Mouse (Mus musculus): ENCODE data around the gene Atp23. TPM values are rescaled to one million over a fixed set of nuclear protein-coding genes. Genes with fewer than 3 reads are reported as not detected.

Atp23 gene
- total RNA-seq (2021) = 1 to 10 TPM; 1.6 to 2.9 TPM
- long read RNA-seq, experiment 1, transcript Atp23-202 (6 exons, 1,043 nt) = major isoform, 5 of 5 reads
- long read RNA-seq, experiment 1, partial matches to known transcripts = 0 of 5 reads
- long read RNA-seq, experiment 1, other reads (novel, unspliced or antisense) = 0 of 5 reads
- long read RNA-seq, experiment 2, transcript Atp23-202 (6 exons, 1,043 nt) = major isoform, 5 of 6 reads
- long read RNA-seq, experiment 2, partial matches to known transcripts = 0 of 6 reads
- long read RNA-seq, experiment 2, other reads (novel, unspliced or antisense) = 0 of 6 reads

DNA sequence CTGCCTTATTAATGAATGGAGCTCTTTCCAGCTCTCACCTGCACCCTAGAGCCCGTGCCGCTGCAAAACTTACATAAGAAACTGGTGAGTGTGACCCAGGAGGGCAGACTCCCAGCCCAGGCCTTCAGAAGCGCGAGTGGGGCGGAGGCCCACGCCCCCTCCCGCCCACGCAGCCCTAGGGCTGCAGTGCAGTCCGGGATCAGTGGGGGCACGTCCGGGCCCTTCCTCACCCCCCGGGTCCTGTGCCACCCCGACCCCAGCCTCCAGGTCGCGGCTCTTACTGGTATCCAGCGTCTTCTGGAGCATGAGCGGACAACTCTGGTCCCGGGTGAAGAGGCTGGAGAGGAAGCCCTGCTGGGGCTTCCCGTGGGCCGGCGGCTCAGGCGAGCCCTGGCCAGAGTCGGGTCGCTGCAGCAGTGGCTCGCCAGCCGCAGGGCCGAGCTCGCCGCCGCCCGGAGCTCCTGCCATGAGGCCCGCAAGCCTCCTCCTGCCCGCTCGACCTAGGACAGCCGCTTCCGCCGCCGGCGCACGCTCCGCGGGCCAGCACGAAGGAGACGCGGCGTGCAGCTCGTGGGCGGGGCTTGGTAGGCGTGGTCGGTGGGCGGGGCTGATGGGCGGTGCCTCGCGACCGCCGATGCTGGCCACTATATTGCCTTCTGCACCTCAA is at the start of gene Atp23:
TSS of gene Atp23 (minus strand) at position 535 of the 667 bp plus-strand sequence.
- peak; percentile 93 for DNase-seq
- intact Hi-C loops (cut with DNase I; ENCODE audit: low total_unique reads) = no loop called here

DNA sequence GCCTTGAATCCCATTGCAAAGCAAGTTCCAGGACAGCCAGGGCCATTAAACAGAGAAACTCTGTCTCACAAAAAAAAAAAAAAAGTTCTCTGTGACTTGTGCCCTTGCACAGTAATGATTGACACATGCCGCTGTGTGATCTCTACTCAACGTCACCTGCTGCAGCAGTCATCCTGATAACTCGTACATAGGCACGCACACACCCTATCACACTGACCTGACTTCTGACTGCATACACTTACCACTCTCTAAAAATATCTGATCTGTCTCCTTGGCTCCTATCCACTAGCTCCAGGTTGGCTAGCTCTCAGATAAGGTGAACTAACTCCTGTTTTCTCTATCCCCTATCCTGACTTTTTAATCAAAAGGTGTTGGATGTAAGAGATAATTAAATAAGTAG is 49.4 kb upstream of the Atp23 start:
- intact Hi-C loops (cut with DNase I; ENCODE audit: low total_unique reads) = no loop called here
- no peak for DNase-seq

DNA sequence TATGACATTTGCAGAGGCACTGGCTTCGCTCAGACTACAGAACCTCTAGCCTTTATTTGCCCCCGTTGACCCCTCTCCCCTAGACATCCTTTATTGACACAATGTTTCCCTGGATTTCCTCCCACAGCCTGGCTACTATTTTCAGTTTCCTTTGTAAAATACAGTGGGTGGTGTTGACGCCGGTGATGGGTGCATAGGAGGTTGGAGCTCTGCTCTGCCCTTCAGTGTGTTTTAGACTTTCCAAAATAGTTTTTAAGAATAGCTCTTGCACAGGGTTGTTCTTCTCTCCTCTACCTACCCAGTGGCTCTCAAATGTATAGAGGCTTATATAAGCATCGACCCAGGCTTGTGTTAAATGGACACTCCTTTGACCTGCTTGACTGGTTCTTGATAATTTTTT is 48.7 kb upstream of the Atp23 start:
- DNase-seq = no peak
- intact Hi-C loops (cut with DNase I; ENCODE audit: low total_unique reads) = no loop called here

DNA sequence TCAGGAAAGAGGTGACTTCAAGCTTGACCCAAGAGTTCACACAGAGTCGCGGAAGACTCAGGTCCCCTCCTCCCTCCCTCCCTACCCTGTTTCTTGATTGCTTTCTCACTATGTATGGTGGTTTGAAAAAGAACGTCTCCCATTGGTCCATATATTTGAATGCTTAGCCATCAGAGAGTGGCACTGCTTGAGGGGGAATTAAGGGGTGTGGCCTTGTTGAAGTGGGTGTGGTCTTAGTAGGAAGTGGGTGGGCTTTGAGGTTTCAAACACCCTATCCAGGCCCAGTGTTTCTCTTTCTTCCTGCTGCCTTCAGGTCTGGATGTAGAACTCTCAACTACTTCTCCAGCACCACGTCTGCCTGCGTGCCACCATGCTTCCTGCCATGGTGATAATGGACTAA is 44.4 kb upstream of the Atp23 start:
- intact Hi-C loops (cut with DNase I; ENCODE audit: low total_unique reads) = no loop called here
- no peak for DNase-seq

DNA sequence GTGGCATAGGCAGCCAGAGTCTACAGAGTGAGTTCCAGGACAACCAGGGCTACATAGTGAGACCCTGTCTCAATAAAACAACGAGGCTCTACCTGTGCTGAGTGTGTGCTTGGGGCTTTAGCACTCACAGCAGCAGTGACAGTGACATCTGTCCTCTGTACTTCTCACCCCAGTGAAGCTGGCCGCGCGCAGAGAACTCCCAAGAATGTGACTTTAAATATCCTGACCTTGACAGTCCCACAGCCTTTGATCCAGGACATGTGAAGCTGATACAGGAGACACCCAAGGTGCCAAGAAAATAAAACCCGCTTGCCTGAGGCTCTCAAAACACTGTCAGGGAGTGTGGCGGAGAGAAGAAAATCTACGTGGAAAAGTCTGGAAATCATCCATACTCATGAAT is 39.8 kb upstream of the Atp23 start:
- DNase-seq = no peak
- intact Hi-C loops (cut with DNase I; ENCODE audit: low total_unique reads) = no loop called here

DNA sequence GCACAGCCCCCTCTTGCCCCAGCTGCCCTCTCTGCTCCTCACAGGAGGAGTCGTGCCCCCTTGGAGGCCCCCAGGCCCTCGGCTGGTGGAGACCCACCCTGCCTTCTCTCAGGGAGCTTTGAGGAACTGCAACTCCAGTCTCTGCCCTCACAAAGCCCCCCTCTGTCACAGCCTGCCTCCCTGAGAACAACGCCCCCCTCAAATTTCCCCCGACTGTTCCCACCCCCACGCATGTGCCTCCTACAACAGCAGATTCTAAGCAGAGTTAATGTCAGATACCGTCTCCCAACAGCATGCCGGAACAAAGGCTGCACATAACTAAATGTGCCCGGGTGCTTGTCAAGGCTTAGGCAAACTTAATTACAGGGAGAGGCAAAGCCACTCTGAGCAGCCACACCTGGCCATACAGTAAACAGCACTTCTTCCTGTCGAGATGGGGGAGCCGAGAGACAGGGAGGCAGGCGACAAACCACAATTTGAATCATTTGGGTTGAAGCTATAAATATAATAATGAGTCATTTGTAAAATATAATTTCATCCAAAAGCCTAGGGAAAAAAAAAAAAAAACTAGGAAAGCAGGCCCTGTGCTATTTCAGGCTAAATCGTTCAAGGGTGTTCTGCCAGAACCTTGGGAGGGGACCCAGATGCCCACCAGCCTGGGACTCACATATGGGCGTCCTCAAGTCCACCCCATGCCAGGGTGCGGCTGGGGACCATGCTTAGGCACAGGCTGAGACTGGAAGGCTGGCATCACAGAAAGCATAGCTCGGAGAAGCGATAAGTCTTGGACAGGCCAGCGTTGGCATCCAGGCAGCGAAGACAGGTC is 34.6 kb upstream of the Atp23 start:
- no peak for DNase-seq

DNA sequence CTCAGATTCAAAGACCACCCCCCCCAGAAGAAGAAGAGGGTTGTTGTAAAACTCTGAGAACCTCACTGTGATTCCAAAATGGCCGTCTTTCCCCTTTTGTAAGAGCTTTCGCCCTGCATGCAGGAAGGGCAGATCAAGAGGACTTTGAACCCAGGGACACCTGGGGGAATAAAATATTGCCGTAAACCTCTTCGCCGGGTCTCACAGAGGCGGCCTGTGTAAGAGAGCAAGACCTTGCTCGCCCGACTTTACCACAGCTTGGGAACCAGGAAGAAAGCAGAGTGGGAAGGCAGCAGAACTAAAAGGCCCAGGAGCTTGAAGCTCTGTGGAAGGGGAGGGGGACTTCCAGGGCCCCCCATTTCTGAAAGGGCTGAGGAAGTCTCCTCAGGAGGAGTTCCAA is 34.0 kb upstream of the Atp23 start:
- no peak for DNase-seq
- intact Hi-C loops (cut with DNase I; ENCODE audit: low total_unique reads) = loop anchor here (5.0 kb wide), 1 partner anchor 37 kb away; no protein-coding TSS in a partner anchor

More for the DNA sequence above, 34.6 kb upstream of the Atp23 start:
- intact Hi-C loops (cut with DNase I; ENCODE audit: low total_unique reads) = loop anchor here (5.0 kb wide), 1 partner anchor 37 kb away; no protein-coding TSS in a partner anchor

DNA sequence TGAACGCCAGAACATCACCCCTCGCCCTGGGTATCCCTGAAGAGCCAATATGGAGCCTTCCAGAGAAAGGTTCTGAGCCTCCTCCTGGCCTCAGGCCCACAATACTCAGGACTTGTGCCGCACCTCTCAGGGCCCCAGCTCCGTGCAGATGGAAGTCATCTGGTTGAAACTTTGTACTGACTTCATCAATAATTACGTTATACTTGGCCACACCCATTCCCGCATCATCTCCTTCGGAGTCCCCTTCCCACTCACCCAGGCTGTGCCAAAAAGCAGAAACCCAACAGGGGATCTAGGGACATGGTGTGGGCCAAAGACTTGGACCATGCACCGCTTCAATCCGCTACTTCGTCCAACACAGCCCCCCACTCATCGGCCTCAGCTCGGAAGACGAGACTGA is 33.4 kb upstream of the Atp23 start:
- intact Hi-C loops (cut with DNase I; ENCODE audit: low total_unique reads) = no loop called here
- DNase-seq = peak; percentile 44

DNA sequence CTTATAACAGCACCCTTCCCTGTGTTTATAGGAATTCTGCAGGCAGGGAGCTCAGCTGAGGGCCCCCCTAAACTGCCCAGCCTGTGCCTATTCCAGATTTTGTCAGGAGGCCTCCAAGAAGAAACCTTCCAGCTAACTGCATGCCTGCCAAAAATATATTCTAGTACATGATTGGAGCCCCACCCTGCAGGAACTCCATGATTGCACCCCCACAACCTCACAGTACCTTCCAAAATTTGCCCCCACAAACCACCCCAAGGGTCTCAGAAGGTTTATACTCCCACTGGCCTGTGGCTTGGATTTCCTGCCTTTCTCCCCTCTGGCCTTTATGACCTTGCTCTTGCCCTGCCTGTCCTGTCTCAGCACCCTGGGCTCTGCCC is 30.6 kb upstream of the Atp23 start:
- DNase-seq = no peak
- intact Hi-C loops (cut with DNase I; ENCODE audit: low total_unique reads) = no loop called here

DNA sequence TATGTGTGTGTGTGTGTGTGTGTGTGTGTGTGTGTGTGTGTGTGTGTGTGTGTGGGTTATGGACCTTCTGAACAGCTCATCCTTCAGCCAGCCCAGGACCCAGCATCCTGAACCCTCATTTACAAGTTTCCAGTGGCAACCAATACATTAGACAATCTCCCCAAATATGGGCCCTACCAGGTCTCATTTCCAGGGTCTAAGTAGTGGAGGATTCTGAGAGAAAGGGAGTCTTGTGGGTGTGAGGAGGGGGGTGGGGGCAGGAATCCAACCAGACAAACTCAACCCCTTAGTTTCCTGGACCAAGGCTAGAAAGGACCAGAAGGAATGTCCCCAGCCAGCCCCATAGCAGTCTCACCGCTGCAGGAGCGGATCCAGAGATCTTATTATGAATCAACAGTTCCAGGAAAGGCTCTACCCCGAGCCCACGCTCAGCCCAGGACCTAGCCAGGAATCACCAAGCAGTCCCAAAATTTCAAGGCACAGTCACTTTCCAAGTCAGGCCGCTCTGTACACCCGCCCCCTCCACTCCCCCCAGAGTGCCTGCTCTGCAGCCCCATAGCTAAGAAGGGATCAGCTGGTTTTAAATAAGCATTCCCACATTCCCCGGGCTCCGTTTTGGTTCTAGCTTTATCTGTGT is 30.1 kb upstream of the Atp23 start:
- intact Hi-C loops (cut with DNase I; ENCODE audit: low total_unique reads) = no loop called here
- DNase-seq = peak; percentile 59

DNA sequence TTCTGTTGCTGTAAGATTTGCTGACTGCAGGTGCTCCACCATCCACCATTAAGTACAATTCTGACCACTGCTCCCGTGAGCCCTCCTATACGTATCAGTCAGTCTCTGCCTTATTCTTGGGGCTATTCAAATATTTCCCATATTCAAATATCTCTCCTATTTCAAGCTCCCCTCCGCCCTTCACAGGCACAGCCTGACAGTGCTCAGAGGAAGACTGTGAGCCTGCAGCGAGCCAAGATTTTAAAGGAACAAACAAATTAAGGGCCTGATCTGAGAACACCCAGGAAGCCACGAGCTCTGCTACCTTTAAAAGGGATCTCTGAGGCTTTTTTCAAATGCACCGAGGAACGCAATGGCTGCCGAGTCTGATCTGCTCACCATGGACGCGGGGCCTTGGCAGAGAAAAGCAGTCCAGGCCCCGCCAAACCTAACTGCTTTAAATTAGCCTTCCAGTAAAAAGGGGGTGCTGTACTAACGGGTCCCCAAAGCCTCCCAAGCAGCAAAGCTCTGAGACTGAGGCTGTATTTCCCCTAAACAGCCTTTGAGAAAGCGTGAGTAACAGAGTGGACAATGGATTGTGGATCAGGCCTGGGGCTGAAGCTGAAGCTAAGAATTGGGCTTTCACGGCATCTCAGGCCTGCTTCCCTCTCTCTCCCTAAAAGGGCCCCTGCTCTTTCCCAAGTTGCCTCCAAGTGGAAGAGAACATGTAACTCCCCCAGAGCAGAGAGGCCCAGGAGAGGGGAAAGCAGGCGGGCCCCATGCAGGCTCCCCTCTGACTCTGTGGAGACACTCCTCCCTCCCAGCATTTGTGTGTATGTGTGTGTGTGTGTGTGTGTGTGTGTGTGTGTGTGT is 29.3 kb upstream of the Atp23 start:
- intact Hi-C loops (cut with DNase I; ENCODE audit: low total_unique reads) = no loop called here
- DNase-seq = peak; percentile 73

DNA sequence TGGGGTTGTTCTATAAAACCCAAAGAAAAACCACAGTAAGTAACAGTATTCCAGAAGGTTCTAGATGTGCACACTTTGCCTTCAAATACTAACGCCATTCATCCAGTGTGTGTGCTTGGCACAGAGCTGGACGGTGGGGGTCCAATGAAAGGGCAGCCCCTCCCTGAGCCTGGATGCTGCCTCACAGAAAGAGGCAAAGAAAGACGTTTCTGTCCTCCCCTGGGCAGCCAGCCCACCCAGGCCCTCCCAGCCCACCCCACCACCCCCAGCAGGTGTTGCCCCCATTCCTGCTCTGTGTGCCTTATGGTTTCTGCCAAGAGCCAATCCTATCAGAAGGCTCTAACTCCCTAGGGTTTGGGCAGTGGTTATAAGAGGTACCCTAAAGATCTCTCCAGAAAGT is 28.4 kb upstream of the Atp23 start:
- intact Hi-C loops (cut with DNase I; ENCODE audit: low total_unique reads) = loop anchor here (5.0 kb wide), 1 partner anchor 58 kb away; no protein-coding TSS in a partner anchor
- no peak for DNase-seq

DNA sequence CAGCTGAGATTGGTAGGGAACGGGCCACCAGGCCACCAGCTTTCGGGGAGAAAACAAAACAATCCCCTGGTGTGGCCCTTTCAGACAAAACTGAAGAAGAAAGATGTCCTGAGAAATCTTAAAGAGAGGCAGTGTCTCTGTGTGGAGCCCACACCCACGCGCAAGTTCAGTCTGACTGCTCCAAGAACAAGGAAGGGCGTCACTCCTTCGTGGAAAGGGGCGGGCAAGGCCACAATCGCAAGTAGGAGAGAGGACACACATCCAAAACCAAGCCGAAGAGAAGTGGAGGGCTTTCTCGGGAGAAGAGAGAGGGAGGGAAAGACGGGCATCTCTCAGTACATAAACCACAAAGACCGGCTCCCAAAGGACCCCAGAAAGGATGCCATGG is 27.7 kb upstream of the Atp23 start:
- intact Hi-C loops (cut with DNase I; ENCODE audit: low total_unique reads) = loop anchor here (5.0 kb wide), 1 partner anchor 58 kb away; no protein-coding TSS in a partner anchor
- DNase-seq = peak; percentile 59

DNA sequence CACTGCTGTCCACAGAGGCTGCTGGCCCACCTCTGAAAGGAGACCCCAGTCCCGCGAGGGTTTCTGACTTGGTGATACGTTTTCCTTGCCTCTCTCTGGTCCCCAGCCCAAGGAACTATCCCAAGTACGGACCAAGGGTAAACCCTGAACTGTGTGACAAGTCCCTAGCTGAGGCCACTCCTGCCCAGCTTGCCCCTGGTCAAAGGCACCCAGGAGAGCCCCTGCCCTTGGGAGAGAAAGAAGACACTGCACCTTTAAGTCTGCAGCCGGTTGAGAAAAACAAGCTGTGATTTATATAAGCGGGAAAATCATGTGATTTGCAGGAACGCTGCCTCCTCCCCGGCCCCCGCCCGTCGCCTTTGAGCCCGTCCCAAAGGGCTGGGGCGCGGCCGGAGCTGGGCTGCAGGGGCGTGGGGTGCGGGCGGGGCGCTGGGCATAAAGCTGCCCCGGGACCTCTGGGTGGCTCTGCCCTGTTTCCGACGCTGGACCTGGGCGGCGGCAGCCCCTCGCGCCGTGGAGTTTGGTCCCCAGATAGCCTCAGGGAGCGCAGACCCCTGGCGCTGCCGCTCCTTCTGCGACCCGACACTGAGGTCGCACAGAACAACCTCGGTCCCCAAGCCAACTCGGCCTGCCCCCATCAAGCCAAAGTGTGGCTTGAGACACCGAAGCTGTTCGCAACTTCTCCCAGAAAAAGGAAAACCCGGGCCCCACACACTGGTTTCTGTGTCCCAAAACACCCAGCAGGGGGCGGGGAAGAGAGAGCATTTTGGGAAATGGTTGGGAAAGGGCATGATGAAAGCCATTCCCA is 27.1 kb upstream of the Atp23 start:
- intact Hi-C loops (cut with DNase I; ENCODE audit: low total_unique reads) = loop anchor here (5.0 kb wide), 1 partner anchor 59 kb away; no protein-coding TSS in a partner anchor
- peak; percentile 91 for DNase-seq

DNA sequence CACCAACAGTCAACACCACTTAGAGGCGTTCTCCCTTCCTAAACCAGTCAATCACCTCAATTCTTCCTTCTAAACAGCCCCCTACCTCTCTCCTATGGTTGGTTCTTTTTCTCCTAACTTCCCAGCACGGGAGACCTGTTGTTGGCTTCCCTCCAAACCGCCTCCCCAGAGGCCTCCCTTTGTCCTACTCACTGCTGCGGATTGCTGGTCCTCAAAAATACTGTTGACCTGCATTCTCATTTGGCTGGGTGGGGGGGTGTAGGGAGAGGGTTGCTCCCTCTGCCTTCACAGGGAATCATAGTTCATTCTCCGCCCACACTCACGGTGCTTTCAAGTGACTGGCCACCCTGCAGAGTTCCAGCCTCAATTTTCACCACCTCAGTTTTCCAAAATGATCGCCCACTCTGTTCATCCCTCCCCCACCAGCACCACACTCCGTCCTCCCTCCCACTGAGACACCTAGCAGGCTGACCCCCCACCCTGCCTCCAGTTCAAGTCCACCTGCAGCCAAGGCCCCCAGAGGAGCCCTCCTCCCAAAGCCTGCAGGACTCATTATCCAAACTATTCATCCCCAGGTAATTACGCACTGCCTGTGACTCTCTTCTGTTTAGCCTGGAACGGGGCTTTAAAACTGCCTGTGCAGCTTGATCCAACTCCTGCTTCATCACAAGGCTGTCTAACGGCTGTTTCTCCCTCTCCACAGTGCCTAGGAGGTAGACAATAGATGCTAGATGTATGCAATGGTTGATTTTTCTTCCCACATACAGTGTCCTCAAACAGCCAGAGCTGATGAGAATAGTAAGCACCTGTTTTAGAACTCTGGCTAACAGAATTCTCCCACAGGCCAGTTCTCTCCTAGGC is 26.2 kb upstream of the Atp23 start:
- intact Hi-C loops (cut with DNase I; ENCODE audit: low total_unique reads) = loop anchor here (5.0 kb wide), 1 partner anchor 60 kb away; no protein-coding TSS in a partner anchor
- DNase-seq = peak; percentile 44

DNA sequence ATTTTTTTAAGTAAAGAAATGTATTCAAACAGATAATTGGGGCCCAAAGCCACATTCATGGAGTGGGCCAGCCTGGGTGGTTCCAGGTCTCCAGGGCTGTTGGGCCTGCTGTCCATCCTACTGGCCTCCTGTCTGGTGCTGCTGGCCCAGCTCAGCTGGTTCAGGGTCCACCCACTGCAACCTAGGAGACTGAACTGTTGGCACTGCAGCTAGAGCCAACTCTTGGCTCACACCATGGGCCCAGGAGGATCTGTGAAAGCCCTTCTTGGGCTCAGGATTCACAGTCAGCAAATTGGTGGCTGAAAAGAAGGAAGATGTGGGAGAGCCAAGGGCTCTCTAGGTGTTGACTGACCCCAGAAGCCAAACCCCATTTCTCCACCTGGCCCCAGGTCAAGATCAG is 24.2 kb upstream of the Atp23 start:
- DNase-seq = no peak
- intact Hi-C loops (cut with DNase I; ENCODE audit: low total_unique reads) = loop anchor here (5.0 kb wide), 1 partner anchor 62 kb away; no protein-coding TSS in a partner anchor

DNA sequence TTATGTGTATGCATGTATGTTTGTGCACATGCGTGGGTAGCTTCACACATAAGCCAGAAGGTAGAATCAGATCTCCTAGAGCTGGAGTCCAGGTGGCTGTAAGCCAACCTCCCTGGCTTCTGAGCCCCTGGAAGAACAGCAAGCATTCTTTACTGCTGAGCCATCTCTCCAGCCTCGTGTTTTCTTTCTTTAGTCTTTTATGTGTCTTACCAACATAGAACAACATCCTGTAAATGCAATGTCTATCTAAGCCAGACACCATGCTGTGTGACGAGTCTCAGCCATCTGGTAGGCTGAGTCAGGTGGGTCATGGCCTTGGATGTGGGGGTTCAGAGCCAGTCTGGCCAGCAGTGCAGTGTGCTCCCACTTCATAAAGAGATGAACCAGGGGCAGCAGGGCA is 22.9 kb upstream of the Atp23 start:
- peak; percentile 51 for DNase-seq
- intact Hi-C loops (cut with DNase I; ENCODE audit: low total_unique reads) = no loop called here
